Mouse (Mus musculus): ENCODE measurements around the gene B4galt4. TPM values are rescaled to one million over a fixed set of nuclear protein-coding genes. Genes with fewer than 3 reads are reported as not detected.

Gene B4galt4
- total and polyA plus RNA-seq, 3 experiments, result not detected

GRCm38 (mm10) chr16:38702316-38702715 is 39.7 kb upstream of the B4galt4 start:
- Histone ChIP-seq H3K36me3 (replicated peaks) (no peaks in the 10 kb centered on the region), H3K4me3 (ENCODE audit: low read depth, low read length) (no peak overlapping the region), H3K9me3 (replicated peaks) (no peaks in the 10 kb centered on the region), H3K27me3 (ENCODE audit: insufficient read depth, low read length) (peaks cover 2% of the 10 kb centered on the region; the same call in 1 of the 2 replicates), H3K4me1 (ENCODE audit: insufficient read depth, low read depth, low read length) (no peaks in the 10 kb centered on the region)
- DNase-seq (ENCODE audit: low spot score) (no peak), ATAC-seq (ENCODE audit: extremely low read depth, insufficient number of reproducible peaks, low FRiP score, poor library complexity, severe bottlenecking) (no peak)
- TF ChIP-seq POLR2AphosphoS5 (IDR thresholded peaks at IDR 0.05; ENCODE audit: insufficient replicate concordance, low read depth, low read length) (no peak), TAL1 (conservative IDR thresholded peaks at IDR 0.05; ENCODE audit: low read depth, low read length) (no peak), GATA2 (IDR thresholded peaks at IDR 0.05; ENCODE audit: borderline replicate concordance, low read depth, low read length) (no peak)

- no peaks in the 10 kb centered on the region for H3K36me3 ChIP-seq (replicated peaks)
- H3K9me3 ChIP-seq (replicated peaks), result no peaks in the 10 kb centered on the region
- H3K4me1 ChIP-seq (ENCODE audit: insufficient read depth, low read depth, low read length), result no peaks in the 10 kb centered on the region
- H3K27me3 ChIP-seq (ENCODE audit: insufficient read depth, low read length), result peaks cover 2% of the 10 kb centered on the region; the same call in 1 of the 2 replicates
- no peak for TF ChIP-seq POLR2AphosphoS5 (IDR thresholded peaks at IDR 0.05; ENCODE audit: insufficient replicate concordance, low read depth, low read length)
- no peak for TF ChIP-seq TAL1 (conservative IDR thresholded peaks at IDR 0.05; ENCODE audit: low read depth, low read length)
- TF ChIP-seq CTCF (IDR thresholded peaks at IDR 0.05; ENCODE audit: low read depth, low read length), result no peak
- TF ChIP-seq GATA1 (IDR thresholded peaks at IDR 0.05; ENCODE audit: borderline replicate concordance, low read length), result no peak
- TF ChIP-seq GATA2 (IDR thresholded peaks at IDR 0.05; ENCODE audit: borderline replicate concordance, low read depth, low read length), result no peak
- DNase-seq (ENCODE audit: low spot score) (no peak), ATAC-seq (ENCODE audit: extremely low read depth, insufficient number of reproducible peaks, low FRiP score, poor library complexity, severe bottlenecking) (no peak)
- H3K4me3 ChIP-seq (ENCODE audit: low read depth, low read length), result no peak overlapping the region
Measured at GRCm38 (mm10) chr16:38703501-38703900, 38.6 kb upstream of the B4galt4 start.

GRCm38 (mm10) chr16:38705531-38706281 is 36.4 kb upstream of the B4galt4 start:
- Histone ChIP-seq H3K27me3 (ENCODE audit: insufficient read depth, low read length) (peaks cover 2% of the 10 kb centered on the region; the same call in 1 of the 2 replicates), H3K9me3 (replicated peaks) (no peaks in the 10 kb centered on the region), H3K36me3 (replicated peaks) (no peaks in the 10 kb centered on the region), H3K4me3 (ENCODE audit: low read depth, low read length) (no peak overlapping the region), H3K4me1 (ENCODE audit: insufficient read depth, low read depth, low read length) (no peaks in the 10 kb centered on the region)
- ATAC-seq (ENCODE audit: extremely low read depth, insufficient number of reproducible peaks, low FRiP score, poor library complexity, severe bottlenecking) (no peak), DNase-seq (ENCODE audit: low spot score) (no peak)
- TF ChIP-seq GATA2 (IDR thresholded peaks at IDR 0.05; ENCODE audit: borderline replicate concordance, low read depth, low read length) (no peak), POLR2AphosphoS5 (IDR thresholded peaks at IDR 0.05; ENCODE audit: insufficient replicate concordance, low read depth, low read length) (no peak), CTCF (IDR thresholded peaks at IDR 0.05; ENCODE audit: low read depth, low read length) (no peak), GATA1 (IDR thresholded peaks at IDR 0.05; ENCODE audit: borderline replicate concordance, low read length) (no peak), TAL1 (conservative IDR thresholded peaks at IDR 0.05; ENCODE audit: low read depth, low read length) (no peak)

- no peaks in the 10 kb centered on the region for H3K9me3 ChIP-seq (replicated peaks)
- H3K36me3 ChIP-seq (replicated peaks), result no peaks in the 10 kb centered on the region
- ATAC-seq (ENCODE audit: extremely low read depth, insufficient number of reproducible peaks, low FRiP score, poor library complexity, severe bottlenecking), result no peak
- H3K4me3 ChIP-seq (ENCODE audit: low read depth, low read length), result no peak overlapping the region
- DNase-seq (ENCODE audit: low spot score), result no peak
- no peak for TF ChIP-seq GATA1 (IDR thresholded peaks at IDR 0.05; ENCODE audit: borderline replicate concordance, low read length)
- no peak for TF ChIP-seq CTCF (IDR thresholded peaks at IDR 0.05; ENCODE audit: low read depth, low read length)
- TF ChIP-seq POLR2AphosphoS5 (IDR thresholded peaks at IDR 0.05; ENCODE audit: insufficient replicate concordance, low read depth, low read length), result no peak
- no peak for TF ChIP-seq TAL1 (conservative IDR thresholded peaks at IDR 0.05; ENCODE audit: low read depth, low read length)
- TF ChIP-seq GATA2 (IDR thresholded peaks at IDR 0.05; ENCODE audit: borderline replicate concordance, low read depth, low read length), result no peak
- H3K4me1 ChIP-seq (ENCODE audit: insufficient read depth, low read depth, low read length), result no peaks in the 10 kb centered on the region
- peaks cover 2% of the 10 kb centered on the region; the same call in 1 of the 2 replicates for H3K27me3 ChIP-seq (ENCODE audit: insufficient read depth, low read length)
Measured at GRCm38 (mm10) chr16:38706782-38707181, 35.3 kb upstream of the B4galt4 start.

GRCm38 (mm10) chr16:38708962-38709520 is 33.0 kb upstream of the B4galt4 start:
- DNase-seq (ENCODE audit: low spot score), result no peak

GRCm38 (mm10) chr16:38711245-38711644 is 30.8 kb upstream of the B4galt4 start:
- Histone ChIP-seq H3K9me3 (replicated peaks) (no peaks in the 10 kb centered on the region), H3K27me3 (ENCODE audit: insufficient read depth, low read length) (peaks cover 2% of the 10 kb centered on the region; the same call in 1 of the 2 replicates)

More at GRCm38 (mm10) chr16:38708962-38709520, 33.0 kb upstream of the B4galt4 start:
- ATAC-seq (ENCODE audit: extremely low read depth, insufficient number of reproducible peaks, low FRiP score, poor library complexity, severe bottlenecking), result no peak
- Histone ChIP-seq H3K4me3 (ENCODE audit: low read depth, low read length) (no peak overlapping the region), H3K9me3 (replicated peaks) (no peaks in the 10 kb centered on the region), H3K27me3 (ENCODE audit: insufficient read depth, low read length) (peaks cover 2% of the 10 kb centered on the region; the same call in 1 of the 2 replicates), H3K36me3 (replicated peaks) (no peaks in the 10 kb centered on the region), H3K4me1 (ENCODE audit: insufficient read depth, low read depth, low read length) (no peaks in the 10 kb centered on the region)
- TF ChIP-seq GATA1 (IDR thresholded peaks at IDR 0.05; ENCODE audit: borderline replicate concordance, low read length) (no peak), POLR2AphosphoS5 (IDR thresholded peaks at IDR 0.05; ENCODE audit: insufficient replicate concordance, low read depth, low read length) (no peak), TAL1 (conservative IDR thresholded peaks at IDR 0.05; ENCODE audit: low read depth, low read length) (no peak), GATA2 (IDR thresholded peaks at IDR 0.05; ENCODE audit: borderline replicate concordance, low read depth, low read length) (no peak), CTCF (IDR thresholded peaks at IDR 0.05; ENCODE audit: low read depth, low read length) (no peak)

More at GRCm38 (mm10) chr16:38711245-38711644, 30.8 kb upstream of the B4galt4 start:
- ATAC-seq (ENCODE audit: extremely low read depth, insufficient number of reproducible peaks, low FRiP score, poor library complexity, severe bottlenecking) (no peak), DNase-seq (ENCODE audit: low spot score) (no peak)
- no peak overlapping the region for H3K4me3 ChIP-seq (ENCODE audit: low read depth, low read length)
- TF ChIP-seq GATA1 (IDR thresholded peaks at IDR 0.05; ENCODE audit: borderline replicate concordance, low read length) (no peak), GATA2 (IDR thresholded peaks at IDR 0.05; ENCODE audit: borderline replicate concordance, low read depth, low read length) (no peak), TAL1 (conservative IDR thresholded peaks at IDR 0.05; ENCODE audit: low read depth, low read length) (no peak), POLR2AphosphoS5 (IDR thresholded peaks at IDR 0.05; ENCODE audit: insufficient replicate concordance, low read depth, low read length) (no peak), CTCF (IDR thresholded peaks at IDR 0.05; ENCODE audit: low read depth, low read length) (no peak)
- no peaks in the 10 kb centered on the region for H3K4me1 ChIP-seq (ENCODE audit: insufficient read depth, low read depth, low read length)
- no peaks in the 10 kb centered on the region for H3K36me3 ChIP-seq (replicated peaks)
